Mouse (Mus musculus): ENCODE measurements around the gene Alkbh6. TPM values are rescaled to one million over a fixed set of nuclear protein-coding genes. Genes with fewer than 3 reads are reported as not detected.

Gene Alkbh6
- total RNA-seq, 2 experiments from 2014 or later, result 46.8 to 49.0 TPM

Other genes with a start within 250 kb of the Alkbh6 start
- 1 to 10 TPM; 1.4 to 2.2 TPM for gene Zfp82, start 235.8 kb upstream of the Alkbh6 start, total RNA-seq (2021)
- under 1 TPM; 0.63 to 0.73 TPM for gene Gm26920, start 218.3 kb upstream of the Alkbh6 start, total RNA-seq (2021)
- gene Zfp566, start 218.2 kb upstream of the Alkbh6 start, total RNA-seq (2021), result 1 to 10 TPM; 1.8 to 2.2 TPM
- 10 to 100 TPM; 42.0 to 44.7 TPM for gene Zfp260, start 213.9 kb upstream of the Alkbh6 start, total RNA-seq (2021)
- gene Zfp382, start 186.8 kb upstream of the Alkbh6 start, total RNA-seq (2021), result 1 to 10 TPM; 4.1 to 6.5 TPM
- gene Zfp146, start 139.0 kb upstream of the Alkbh6 start, total RNA-seq (2021), result 10 to 100 TPM; 57.4 to 65.2 TPM
- 1,000 to 10,000 TPM; 1,474 to 1,616 TPM for gene Cox7a1, start 124.6 kb upstream of the Alkbh6 start, total RNA-seq (2021)
- 100 to 1,000 TPM; 444 to 475 TPM for gene Capns1, start 109.9 kb upstream of the Alkbh6 start, total RNA-seq (2021)
- gene Polr2i, start 76.8 kb upstream of the Alkbh6 start, total RNA-seq (2021), result 100 to 1,000 TPM; 103 to 108 TPM
- gene Tbcb, start 76.4 kb upstream of the Alkbh6 start, total RNA-seq (2021), result 10 to 100 TPM; 73.6 to 81.0 TPM
- not detected for gene Ovol3, start 73.0 kb upstream of the Alkbh6 start, total RNA-seq (2021)
- gene Thap8, start 28.6 kb upstream of the Alkbh6 start, total RNA-seq (2021), result under 1 TPM; 0.61 to 0.63 TPM
- 10 to 100 TPM; 12.1 to 14.3 TPM for gene Wdr62, start 28.3 kb upstream of the Alkbh6 start, total RNA-seq (2021)
- gene Clip3, start 17.0 kb upstream of the Alkbh6 start, total RNA-seq (2021), result 10 to 100 TPM; 31.6 to 36.5 TPM
- gene Syne4, start 6.1 kb downstream of the Alkbh6 start, total RNA-seq (2021), result 10 to 100 TPM; 17.6 to 22.3 TPM
- gene E130208F15Rik, start 13.0 kb downstream of the Alkbh6 start, total RNA-seq (2021), result 1 to 10 TPM; 2.8 TPM
- 10 to 100 TPM; 17.9 to 19.7 TPM for gene Sdhaf1, start 15.2 kb downstream of the Alkbh6 start, total RNA-seq (2021)
- 10 to 100 TPM; 13.2 to 15.1 TPM for gene Lrfn3, start 54.1 kb downstream of the Alkbh6 start, total RNA-seq (2021)
- gene Tyrobp, start 105.0 kb downstream of the Alkbh6 start, total RNA-seq (2021), result 10 to 100 TPM; 25.8 to 29.1 TPM
- 1 to 10 TPM; 3.7 to 4.9 TPM for gene Hcst, start 111.1 kb downstream of the Alkbh6 start, total RNA-seq (2021)
- 1 to 10 TPM; 2.3 to 2.4 TPM for gene Nfkbid, start 113.0 kb downstream of the Alkbh6 start, total RNA-seq (2021)
- 10 to 100 TPM; 26.1 to 34.3 TPM for gene Aplp1, start 136.8 kb downstream of the Alkbh6 start, total RNA-seq (2021)
- gene Kirrel2, start 149.0 kb downstream of the Alkbh6 start, total RNA-seq (2021), result not detected
- not detected for gene Nphs1, start 149.6 kb downstream of the Alkbh6 start, total RNA-seq (2021)
- gene Prodh2, start 184.9 kb downstream of the Alkbh6 start, total RNA-seq (2021), result 10 to 100 TPM; 26.0 to 56.1 TPM
- gene Arhgap33, start 226.3 kb downstream of the Alkbh6 start, total RNA-seq (2021), result 10 to 100 TPM in 1 of 2 experiments, 1 to 10 TPM in 1; 5.0 to 11.7 TPM
- gene Hspb6, start 243.5 kb downstream of the Alkbh6 start, total RNA-seq (2021), result 10 to 100 TPM; 25.5 to 68.9 TPM
- gene Proser3, start 243.6 kb downstream of the Alkbh6 start, total RNA-seq (2021), result 10 to 100 TPM in 1 of 2 experiments, 1 to 10 TPM in 1; 5.3 to 10.1 TPM